In genomic region chr4:135683553-135683952, GRCm38 (mm10) we compare ENCODE assay signal across 8 mouse cellular contexts. TPM values are rescaled to one million over a fixed set of nuclear protein-coding genes. Genes with fewer than 3 reads are reported as not detected.
DNase-seq lines count a peak whose midpoint lies in the region; ATAC-seq and TF ChIP-seq lines count a peak whose summit lies in the region.

No protein-coding gene starts in this region.

- no peak overlapping the region for H3K9ac ChIP-seq in hindbrain, embryonic 16.5 days (ENCODE audit: low read depth, low read length)
- no peak overlapping the region for H3K9ac ChIP-seq in ES-E14 (ENCODE audit: insufficient read depth, low read depth, low read length, poor library complexity, severe bottlenecking)

- H3K27ac ChIP-seq in hindbrain, embryonic 10.5 days: no peak overlapping the region
- no peak overlapping the region for H3K27ac ChIP-seq in hindbrain, embryonic 16.5 days (ENCODE audit: low read depth, low read length)
- no peak overlapping the region for H3K27ac ChIP-seq in ES-E14 (ENCODE audit: insufficient read depth, low read depth, low read length, poor library complexity, severe bottlenecking)

- no peak overlapping the region for H3K4me2 ChIP-seq in hindbrain, embryonic 16.5 days (ENCODE audit: low read length)

- H3K9me3 ChIP-seq in hindbrain, embryonic 10.5 days: no peaks in the 10 kb centered on the region
- no peaks in the 10 kb centered on the region for H3K9me3 ChIP-seq in hindbrain, embryonic 16.5 days (ENCODE audit: control insufficient read depth, low read length)
- H3K9me3 ChIP-seq in ES-E14 (ENCODE audit: control insufficient read depth, insufficient read depth, low read depth, low read length): no peaks in the 10 kb centered on the region

- no peak for ATAC-seq in hindbrain, embryonic 16.5 days
- ATAC-seq in erythroid progenitor cell, adult 5-6 weeks (replicated peaks; ENCODE audit: low FRiP score, poor library complexity, severe bottlenecking): no peak

- WGBS in hindbrain, embryonic 10.5 days: 20% methylated on average over 4 of the region's 4 CpGs
- 17% methylated on average over 4 of the region's 4 CpGs for WGBS in hindbrain, embryonic 16.5 days

- no peaks in the 10 kb centered on the region for H3K36me3 ChIP-seq in hindbrain, embryonic 10.5 days
- no peaks in the 10 kb centered on the region for H3K36me3 ChIP-seq in hindbrain, embryonic 16.5 days (ENCODE audit: control insufficient read depth, insufficient read depth, low read length)
- no peaks in the 10 kb centered on the region for H3K36me3 ChIP-seq in ES-E14 (ENCODE audit: control insufficient read depth, insufficient read depth, low read length, poor library complexity, severe bottlenecking)

- in situ Hi-C loops in ES-E14 (cut with MboI; ENCODE audit: low sequenced_read_pairs in 2 of 2, unreplicated experiment in 2 of 2): no loop called here

- peaks cover 27% of the 10 kb centered on the region for H3K4me1 ChIP-seq in hindbrain, embryonic 10.5 days (replicated peaks)
- H3K4me1 ChIP-seq in hindbrain, embryonic 16.5 days (ENCODE audit: control insufficient read depth, insufficient read depth, low read depth, low read length): peaks cover 10% of the 10 kb centered on the region
- peaks cover 0 to 2% of the 10 kb centered on the region in 2 experiments; a peak in 1 of 4 replicates for H3K4me1 ChIP-seq in ES-E14 (ENCODE audit: control insufficient read depth in 2 of 2, insufficient read depth in 2 of 2, low read length in 2 of 2, poor library complexity in 1 of 2)

- H3K4me3 ChIP-seq in hindbrain, embryonic 10.5 days: no peak overlapping the region
- no peak overlapping the region for H3K4me3 ChIP-seq in hindbrain, embryonic 16.5 days (ENCODE audit: low read length)
- H3K4me3 ChIP-seq in ES-E14 (ENCODE audit: insufficient read depth in 1 of 2, low read depth in 1 of 2, low read length in 2 of 2, poor library complexity in 1 of 2, severe bottlenecking in 1 of 2): no peak overlapping the region

- H3K27me3 ChIP-seq in hindbrain, embryonic 10.5 days (ENCODE audit: insufficient read depth, poor library complexity, severe bottlenecking): peaks cover 55% of the 10 kb centered on the region
- H3K27me3 ChIP-seq in hindbrain, embryonic 16.5 days (replicated peaks; ENCODE audit: control insufficient read depth, insufficient read depth, low read length): peaks cover 35% of the 10 kb centered on the region

- peak; percentile 40 for DNase-seq in hindbrain, embryonic 10.5 days (ENCODE audit: low spot score)
- DNase-seq in 3T3-L1 (ENCODE audit: low read depth, low spot score) (peak; percentile 62), ES-E14 (ENCODE audit: low read depth, low spot score) (peak; percentile 51)
- DNase-seq in forelimb bud, embryonic 11.5 days (ENCODE audit: low read depth, low spot score): peak; percentile 48
- DNase-seq in right cerebral cortex, postnatal 4 days: peak; percentile 21
- no peak for DNase-seq in left cerebral cortex, adult 9 months (ENCODE audit: low spot score in 2 of 2)

TF ChIP-seq in ES-E14, 5 proteins besides CTCF, POLR2A, EP300 and RAD21:
- TF ChIP-seq ZNF384 (IDR thresholded peaks at IDR 0.05; ENCODE audit: low read depth, low read length) (no peak), ZC3H11A (IDR thresholded peaks at IDR 0.05; ENCODE audit: borderline replicate concordance, low read depth, low read length) (no peak), HCFC1 (IDR thresholded peaks at IDR 0.05; ENCODE audit: borderline replicate concordance, insufficient read depth, low read length) (no peak), MAFK (IDR thresholded peaks at IDR 0.05; ENCODE audit: insufficient read depth, low read depth, low read length) (no peak), CHD2 (IDR thresholded peaks at IDR 0.05; ENCODE audit: low read depth, low read length) (no peak)

RNA-seq across cellular contexts. Expression of gene Ifnlr1, which starts 2.5 kb away (rescaled TPM):
- polyA plus RNA-seq in hindbrain, embryonic 10.5 days (2016; fragmentation: Nextera tagmentation; extraction: Ambion mirVana): 0.35 and 0.58 TPM in 2 replicates
- 0.26 and 0.41 TPM in 2 replicates for polyA plus RNA-seq in hindbrain, embryonic 16.5 days (2015; fragmentation: Nextera tagmentation; extraction: Ambion mirVana)
- 3.3 and 6.2 TPM in 2 replicates for total RNA-seq in ES-E14 (2012; rRNA removed)
- total RNA-seq in erythroid progenitor cell, adult 5-6 weeks (2015; ENCODE audit: low replicate concordance): not detected in 2 replicates
- 0.26 TPM in 1 of 2 replicates, not detected in the other for total RNA-seq in erythroid progenitor cell, adult 5-6 weeks (2017; ENCODE audit: low replicate concordance)

RNA-seq across cellular contexts. Expression of gene Il22ra1, which starts 44.4 kb away (rescaled TPM):
- not detected in 2 replicates for polyA plus RNA-seq in hindbrain, embryonic 10.5 days (2016; fragmentation: Nextera tagmentation; extraction: Ambion mirVana)
- not detected in 2 replicates for polyA plus RNA-seq in hindbrain, embryonic 16.5 days (2015; fragmentation: Nextera tagmentation; extraction: Ambion mirVana)
- total RNA-seq in ES-E14 (2012; rRNA removed): 0.36 and 0.37 TPM in 2 replicates
- total RNA-seq in erythroid progenitor cell, adult 5-6 weeks (2015; ENCODE audit: low replicate concordance): not detected in 2 replicates
- total RNA-seq in erythroid progenitor cell, adult 5-6 weeks (2017; ENCODE audit: low replicate concordance): 0.64 and 3.6 TPM in 2 replicates

Comparison
In these comparisons a context has a peak if more than half of its experiments do, and no peak if none do; other contexts are left out.
1. DNase-seq: peak in hindbrain, embryonic 10.5 days (single experiment), 3T3-L1 (single experiment), ES-E14 (single experiment), forelimb bud, embryonic 11.5 days (single experiment) and right cerebral cortex, postnatal 4 days (single experiment); none in left cerebral cortex, adult 9 months (0 of 2).